Mouse (Mus musculus): ENCODE results near the gene Arhgap29. TPM values are rescaled to one million over a fixed set of nuclear protein-coding genes. Genes with fewer than 3 reads are reported as not detected.

Gene Arhgap29
- total RNA-seq, 2 experiments from 2014 or later, result 20.5 to 24.4 TPM

- DNase-seq (ENCODE audit: extremely low spot score in 1 of 2, low spot score in 2 of 2), result no peak
- intact Hi-C loops (cut with DNase I), result no loop called here
- no peak overlapping the region for H3K4me3 ChIP-seq
- H3K27ac ChIP-seq, result no peak overlapping the region
- TF ChIP-seq CTCF (IDR thresholded peaks at IDR 0.05), result no peak
These were observed 68.8 kb downstream of the Arhgap29 start for GRCm38 (mm10) chr3:122021029-122021652.

DNA sequence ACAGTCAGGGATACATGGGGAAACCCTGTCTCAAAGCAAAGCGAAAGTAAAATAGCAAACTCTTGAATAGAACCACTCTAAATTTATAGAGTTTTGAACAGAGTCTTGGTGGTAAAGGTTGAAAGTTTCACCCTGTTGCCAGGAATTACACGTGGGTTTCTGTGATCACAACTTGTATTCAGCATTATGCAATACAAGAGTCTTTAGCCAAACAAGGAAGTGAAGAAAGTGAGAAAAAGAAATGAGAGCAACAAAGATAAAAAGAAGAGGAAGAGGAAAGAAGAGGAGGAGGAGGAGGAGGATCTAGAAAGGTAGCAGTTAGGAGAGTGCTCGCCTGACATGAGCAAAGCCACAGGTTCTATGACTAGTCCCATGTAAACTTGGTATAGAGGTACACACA, 70.0 kb downstream of the Arhgap29 start:
- Histone ChIP-seq H3K4me3 (no peak overlapping the region), H3K27ac (no peak overlapping the region)
- no peak for TF ChIP-seq CTCF (IDR thresholded peaks at IDR 0.05)
- no peak for DNase-seq (ENCODE audit: extremely low spot score in 1 of 2, low spot score in 2 of 2)
- intact Hi-C loops (cut with DNase I), result no loop called here

GRCm38 (mm10) chr3:122026676-122027075, 74.3 kb downstream of the Arhgap29 start:
- TF ChIP-seq CTCF (IDR thresholded peaks at IDR 0.05), result no peak
- Histone ChIP-seq H3K4me3 (no peak overlapping the region), H3K27ac (no peak overlapping the region)
- intact Hi-C loops (cut with DNase I), result no loop called here
- DNase-seq (ENCODE audit: extremely low spot score in 1 of 2, low spot score in 2 of 2), result no peak

DNA sequence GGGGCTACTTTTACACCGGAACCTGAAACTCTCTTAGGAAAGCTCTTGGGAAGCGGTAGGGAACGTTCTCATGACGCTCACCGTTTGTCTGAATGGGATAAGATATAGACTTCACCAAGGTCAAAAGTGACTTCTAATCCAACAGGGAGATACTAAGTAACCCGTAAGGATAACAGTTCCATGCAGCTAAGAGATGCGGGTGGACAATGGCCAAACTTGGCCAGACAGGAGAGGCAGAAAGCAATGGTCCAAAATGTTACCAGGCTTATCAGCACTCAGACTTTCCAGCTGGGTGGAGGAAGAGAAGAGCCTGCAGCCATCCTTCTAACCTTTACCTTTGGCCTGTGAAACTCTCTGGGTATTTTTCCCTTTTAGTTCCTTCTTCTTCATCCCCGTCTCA, 75.4 kb downstream of the Arhgap29 start:
- Histone ChIP-seq H3K27ac (no peak overlapping the region), H3K4me3 (no peak overlapping the region)
- intact Hi-C loops (cut with DNase I), result no loop called here
- DNase-seq (ENCODE audit: extremely low spot score in 1 of 2, low spot score in 2 of 2), result no peak
- TF ChIP-seq CTCF (IDR thresholded peaks at IDR 0.05), result no peak

GRCm38 (mm10) chr3:122033248-122033837, 81.0 kb downstream of the Arhgap29 start:
- no peak overlapping the region for H3K4me3 ChIP-seq
- intact Hi-C loops (cut with DNase I), result no loop called here
- no peak for TF ChIP-seq CTCF (IDR thresholded peaks at IDR 0.05)
- DNase-seq (ENCODE audit: extremely low spot score in 1 of 2, low spot score in 2 of 2), result no peak
- no peak overlapping the region for H3K27ac ChIP-seq

GRCm38 (mm10) chr3:122034240-122034639, 81.9 kb downstream of the Arhgap29 start:
- intact Hi-C loops (cut with DNase I), result no loop called here
- Histone ChIP-seq H3K4me3 (no peak overlapping the region), H3K27ac (no peak overlapping the region)
- no peak for TF ChIP-seq CTCF (IDR thresholded peaks at IDR 0.05)
- DNase-seq (ENCODE audit: extremely low spot score in 1 of 2, low spot score in 2 of 2), result no peak

- H3K4me3 ChIP-seq, result no peak overlapping the region
- DNase-seq (ENCODE audit: extremely low spot score in 1 of 2, low spot score in 2 of 2), result no peak
- TF ChIP-seq CTCF (IDR thresholded peaks at IDR 0.05), result no peak
- no peak overlapping the region for H3K27ac ChIP-seq
- intact Hi-C loops (cut with DNase I), result no loop called here
These were observed 82.8 kb downstream of the Arhgap29 start for GRCm38 (mm10) chr3:122035092-122035491.

DNA sequence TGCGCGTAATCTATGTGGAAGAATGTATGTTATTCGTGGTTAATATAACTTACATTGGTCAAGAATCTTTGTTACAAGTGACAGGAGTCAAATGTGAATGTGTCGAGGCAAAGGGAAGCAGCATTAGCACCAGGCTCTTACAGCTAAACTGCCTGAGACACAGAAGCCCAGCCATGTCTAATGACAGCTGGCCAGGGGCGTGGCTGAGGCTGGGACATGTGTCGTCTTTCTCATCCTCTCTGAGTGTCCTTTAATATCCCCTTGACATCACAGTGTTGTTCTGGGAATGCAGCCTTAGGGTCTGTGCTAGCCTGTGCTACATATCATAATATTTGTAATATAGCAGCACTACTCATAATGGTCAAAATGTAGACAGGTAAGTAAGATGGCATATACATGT, 88.2 kb downstream of the Arhgap29 start:
- DNase-seq (ENCODE audit: extremely low spot score in 1 of 2, low spot score in 2 of 2), result no peak
- intact Hi-C loops (cut with DNase I), result no loop called here
- Histone ChIP-seq H3K4me3 (no peak overlapping the region), H3K27ac (no peak overlapping the region)
- TF ChIP-seq CTCF (IDR thresholded peaks at IDR 0.05), result no peak

GRCm38 (mm10) chr3:122043102-122043501, 90.8 kb downstream of the Arhgap29 start:
- intact Hi-C loops (cut with DNase I), result no loop called here
- H3K4me3 ChIP-seq, result no peak overlapping the region
- H3K27ac ChIP-seq, result no peak overlapping the region
- no peak for TF ChIP-seq CTCF (IDR thresholded peaks at IDR 0.05)
- no peak for DNase-seq (ENCODE audit: extremely low spot score in 1 of 2, low spot score in 2 of 2)

GRCm38 (mm10) chr3:122043799-122044547, 91.6 kb downstream of the Arhgap29 start, which contains the start of gene Abca4:
Gene Abca4, plus strand, starts transcription at chr3:122044443.
- intact Hi-C loops (cut with DNase I), result no loop called here
- no peak for TF ChIP-seq CTCF (IDR thresholded peaks at IDR 0.05)
- Histone ChIP-seq H3K4me3 (0 out of 2 replicates have a peak within 1 kb of the TSS, but pooled peaks have one; percentile 9), H3K27ac (no peak within 1 kb of the TSS)
- DNase-seq (ENCODE audit: extremely low spot score in 1 of 2, low spot score in 2 of 2), result no peak

- intact Hi-C loops (cut with DNase I), result no loop called here
- no peak overlapping the region for H3K4me3 ChIP-seq
- TF ChIP-seq CTCF (IDR thresholded peaks at IDR 0.05), result no peak
- DNase-seq (ENCODE audit: extremely low spot score in 1 of 2, low spot score in 2 of 2), result no peak
- no peak overlapping the region for H3K27ac ChIP-seq
These were observed 93.9 kb downstream of the Arhgap29 start for GRCm38 (mm10) chr3:122046187-122046620.

DNA sequence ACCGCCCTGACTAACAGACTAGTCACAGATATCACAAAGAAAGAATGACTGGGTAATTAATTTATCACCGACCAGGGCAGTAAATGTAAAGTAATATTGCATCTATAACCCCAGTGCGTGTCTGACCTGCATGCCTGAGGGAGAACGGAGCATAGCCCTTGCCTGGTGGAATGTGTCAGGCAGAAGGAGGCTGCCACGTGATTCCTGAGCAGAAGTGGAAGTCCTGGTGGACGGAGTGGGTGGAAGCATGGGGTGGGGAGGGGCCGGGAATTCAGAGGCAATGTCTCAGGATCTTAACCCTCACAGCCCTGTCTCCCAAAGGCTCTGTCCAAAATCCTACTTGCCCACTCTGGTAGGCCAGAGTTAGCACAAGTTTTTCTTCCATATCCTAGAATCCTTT, 95.1 kb downstream of the Arhgap29 start:
- TF ChIP-seq CTCF (IDR thresholded peaks at IDR 0.05), result no peak
- H3K4me3 ChIP-seq, result no peak overlapping the region
- intact Hi-C loops (cut with DNase I), result no loop called here
- DNase-seq (ENCODE audit: extremely low spot score in 1 of 2, low spot score in 2 of 2), result no peak
- no peak overlapping the region for H3K27ac ChIP-seq

Measured in left cerebral cortex, adult 2 months (tissue).